Mouse (Mus musculus) thymus, postnatal 0 days (tissue): ENCODE results near the gene Emc10. TPM values are rescaled to one million over a fixed set of nuclear protein-coding genes. Genes with fewer than 3 reads are reported as not detected.

Experiments used
- DNase-seq: peaks from one replicate; pipeline ENCODE4 v3.0.0-alpha.2; 2015; ENCODE audit warnings: low spot score
- polyA plus RNA-seq: library from polyadenylated mRNA; unstranded; fragments of >200 nt; fragmentation: Nextera tagmentation; extraction: Ambion mirVana; gene quantifications from 2 replicates; pipeline ENCODE4 v1.2.1, GENCODE M21; 2015

The Emc10 gene
- polyA plus RNA-seq, 1 experiment from 2014 or later = 83.8 TPM

- DNase-seq = no peak
These were observed 30.3 kb upstream of the Emc10 start for GRCm38 (mm10) chr7:44526414-44527154.

GRCm38 (mm10) chr7:44525126-44525832 is 28.9 kb upstream of the Emc10 start:
- peak; percentile 8 for DNase-seq

DNA sequence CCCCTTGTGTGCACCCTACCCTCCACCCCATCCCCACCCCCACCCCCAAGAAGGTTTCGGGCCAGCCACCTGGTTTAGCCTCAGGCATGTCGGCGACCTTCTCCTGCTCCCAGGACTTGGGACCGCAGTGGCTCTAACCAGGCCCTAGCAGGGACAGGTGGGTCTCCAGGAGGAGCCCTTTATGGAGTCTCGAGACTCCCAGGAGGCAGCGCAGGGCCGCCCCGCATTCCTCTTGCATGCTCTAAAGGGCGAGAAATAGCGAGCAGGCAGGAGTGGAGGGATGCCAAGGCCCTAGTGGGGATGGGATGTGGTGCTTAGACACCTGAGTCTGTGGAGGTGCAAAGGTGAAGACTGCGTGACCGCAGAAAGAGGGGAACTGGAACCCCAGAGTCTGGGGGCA is 28.2 kb upstream of the Emc10 start, which contains the start of gene Mybpc2:
Gene Mybpc2 (minus strand): TSS at position 155 of the 400 bp plus-strand sequence.
- DNase-seq = no peak

- DNase-seq = no peak
These were observed 26.7 kb upstream of the Emc10 start for GRCm38 (mm10) chr7:44523056-44523455.

- peak; percentile 84 for DNase-seq
These were observed 25.4 kb upstream of the Emc10 start for GRCm38 (mm10) chr7:44521710-44522109.

DNA sequence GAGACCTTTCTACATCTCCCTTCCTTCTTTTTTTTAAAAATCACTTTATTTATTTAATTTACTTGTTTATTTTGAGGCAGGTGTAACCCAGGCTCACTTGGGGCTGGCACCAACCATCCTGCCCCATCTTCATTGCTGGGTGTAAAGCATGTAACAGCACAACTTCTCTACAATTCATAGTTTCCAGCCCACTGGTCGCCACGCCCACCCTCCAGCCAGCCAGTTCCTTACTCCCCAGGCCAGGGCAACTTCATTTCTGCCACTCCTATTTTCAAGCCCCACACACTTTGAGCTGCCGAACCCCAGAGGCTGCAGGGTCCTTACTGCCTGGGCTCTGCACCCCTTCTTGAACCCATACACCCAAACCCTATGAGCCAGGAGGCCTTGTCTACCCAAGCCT is 24.7 kb upstream of the Emc10 start:
- no peak for DNase-seq

DNA sequence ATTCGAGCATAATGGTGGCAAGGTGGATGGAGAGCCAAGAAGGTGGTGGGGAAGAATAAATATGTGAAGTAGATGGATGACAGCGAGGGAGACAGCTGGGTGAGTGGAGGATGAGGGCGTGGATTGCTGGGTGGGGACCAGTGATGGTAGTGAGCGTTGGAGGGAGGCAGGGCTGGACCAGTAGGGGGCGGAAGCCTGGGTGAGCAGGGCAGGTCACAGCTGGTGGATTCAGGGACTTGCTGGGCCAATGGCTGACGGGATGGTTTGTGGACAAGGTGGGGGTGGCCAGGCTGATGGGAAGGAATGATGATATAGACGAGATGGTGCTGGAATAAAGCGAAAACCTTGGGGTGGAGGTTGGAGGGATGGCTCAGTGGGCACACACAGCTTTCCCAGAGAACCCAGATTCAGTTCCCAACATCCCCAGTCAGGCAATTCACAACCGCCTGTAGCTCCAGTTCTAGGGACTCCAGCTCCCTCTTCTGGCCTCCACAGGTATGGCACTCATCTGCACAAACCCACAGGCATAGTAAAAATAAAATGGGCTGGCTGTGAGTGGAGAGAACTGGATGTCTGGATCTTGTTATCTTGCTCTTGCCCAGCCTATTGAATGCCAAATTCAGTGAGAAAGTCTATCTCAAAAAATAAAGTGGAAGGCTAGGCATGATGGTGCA is 23.0 kb upstream of the Emc10 start:
- no peak for DNase-seq

- DNase-seq = no peak
These were observed 11.2 kb upstream of the Emc10 start for GRCm38 (mm10) chr7:44507491-44507890.

- peak; percentile 79 for DNase-seq
These were observed 5.3 kb upstream of the Emc10 start for GRCm38 (mm10) chr7:44501563-44502115.

GRCm38 (mm10) chr7:44500046-44500445 is 3.7 kb upstream of the Emc10 start:
- DNase-seq = no peak

- DNase-seq = no peak
These were observed 2.6 kb upstream of the Emc10 start for GRCm38 (mm10) chr7:44498922-44499321.

DNA sequence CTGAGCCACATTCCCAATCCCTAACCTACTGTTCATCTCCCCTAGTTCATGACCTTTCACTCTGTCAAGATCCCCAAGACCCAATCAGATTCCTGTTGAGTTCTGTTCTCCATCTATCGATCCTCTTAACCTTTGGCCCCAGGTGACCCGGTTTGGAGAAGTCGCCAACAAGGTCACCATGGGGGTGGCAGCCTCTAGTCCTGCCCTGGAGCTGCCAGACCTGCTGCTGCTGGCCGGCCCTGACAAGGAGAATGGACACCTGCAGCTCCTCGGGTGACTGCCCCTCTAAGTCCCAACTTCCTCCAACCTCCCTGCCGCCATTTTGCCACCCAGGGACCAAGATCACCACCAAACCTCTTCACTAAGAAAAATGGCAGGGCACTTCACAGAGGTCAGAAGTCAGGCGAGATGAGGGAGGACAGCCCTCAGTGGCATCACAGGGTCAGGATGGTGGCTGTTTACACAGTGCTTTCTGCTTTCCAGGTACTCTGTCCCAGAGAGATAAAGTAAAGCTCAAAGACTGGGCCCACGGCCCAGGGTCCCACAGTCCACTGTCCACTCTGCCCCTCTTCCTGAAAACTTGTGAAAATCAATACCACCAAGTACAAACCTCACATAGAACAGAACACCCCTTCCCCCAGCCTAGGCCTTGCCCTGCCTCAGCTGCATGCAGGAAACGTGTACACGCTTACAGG is 1.2 kb upstream of the Emc10 start:
- DNase-seq = no peak

DNA sequence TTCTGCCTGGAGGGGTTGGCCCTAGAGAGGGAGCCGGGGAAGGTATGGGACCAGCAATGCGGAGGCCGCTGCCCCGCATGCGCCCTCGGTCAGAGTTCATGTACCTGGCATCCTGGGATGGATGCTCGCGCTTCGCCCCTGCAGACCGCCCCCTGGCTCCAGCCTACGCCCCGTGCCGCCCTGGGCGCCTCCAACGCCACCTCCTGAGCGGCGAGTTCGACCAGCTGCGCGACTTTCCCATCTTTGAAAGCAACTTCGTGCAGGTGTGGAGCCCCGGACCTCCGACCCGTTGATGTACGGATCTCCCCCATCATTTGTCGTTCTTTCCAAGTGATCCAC is 411 bp upstream of the Emc10 start:
- DNase-seq = no peak

DNA sequence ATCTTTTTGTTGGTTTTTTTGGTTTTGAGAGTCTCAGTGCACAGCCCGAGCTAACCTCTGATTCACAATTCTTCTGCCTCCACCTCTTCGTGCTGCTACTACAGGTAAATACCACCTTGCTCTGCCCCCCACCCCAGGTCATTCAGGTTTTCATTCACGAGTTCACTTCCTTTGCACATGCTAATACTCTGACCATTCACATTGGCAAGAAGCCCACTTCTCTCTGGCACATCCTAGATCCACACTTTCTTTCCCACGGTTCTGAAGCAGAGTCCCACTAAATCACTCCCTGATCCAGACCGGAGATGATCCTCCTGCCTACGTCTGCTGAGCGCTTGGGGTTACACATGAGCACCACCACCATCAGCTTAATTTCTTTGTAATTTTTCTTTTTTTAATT is 1.2 kb downstream of the Emc10 start:
- DNase-seq = no peak

DNA sequence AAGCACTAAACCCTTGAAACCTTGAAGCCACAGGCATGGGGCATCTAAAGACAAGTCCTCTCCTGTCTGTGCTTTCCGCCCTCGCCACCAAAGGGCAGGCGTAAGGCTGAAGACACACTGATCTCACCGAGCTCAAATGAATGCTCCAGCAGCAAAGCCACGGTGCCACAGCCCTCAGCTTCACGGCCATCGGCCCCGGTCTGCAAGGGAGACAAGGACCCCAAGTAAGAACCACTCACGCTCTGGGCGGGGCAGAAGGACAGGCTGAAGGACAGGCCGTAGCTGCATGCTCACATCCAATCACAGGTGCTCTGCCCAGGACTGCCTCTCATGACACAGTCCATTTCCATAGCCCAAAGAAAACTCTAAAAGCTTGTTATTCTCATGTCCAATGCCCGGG is 1.6 kb downstream of the Emc10 start:
- DNase-seq = no peak

GRCm38 (mm10) chr7:44492166-44492826 is 4.0 kb downstream of the Emc10 start:
- DNase-seq = no peak

GRCm38 (mm10) chr7:44491391-44491790 is 4.9 kb downstream of the Emc10 start:
- no peak for DNase-seq

DNA sequence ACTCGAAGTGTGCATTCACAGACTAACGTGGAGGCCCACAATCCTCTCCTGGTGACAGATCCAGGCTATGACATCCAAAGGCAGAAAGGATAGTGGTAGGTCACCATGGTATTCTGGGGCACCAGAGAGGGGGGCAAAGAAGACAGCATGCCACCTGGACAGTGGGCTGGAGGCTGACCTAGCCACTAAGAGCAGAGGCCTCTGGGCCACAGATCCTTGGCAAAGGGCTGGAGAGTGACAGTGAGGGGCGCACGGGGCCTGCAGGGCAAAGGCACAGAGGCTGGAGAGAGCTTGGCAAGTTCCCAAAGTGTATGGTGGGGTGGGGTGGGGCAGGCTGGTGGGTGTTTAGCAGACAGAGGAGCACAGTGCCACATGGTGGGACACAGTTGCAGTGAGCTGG is 6.0 kb downstream of the Emc10 start:
- no peak for DNase-seq

DNA sequence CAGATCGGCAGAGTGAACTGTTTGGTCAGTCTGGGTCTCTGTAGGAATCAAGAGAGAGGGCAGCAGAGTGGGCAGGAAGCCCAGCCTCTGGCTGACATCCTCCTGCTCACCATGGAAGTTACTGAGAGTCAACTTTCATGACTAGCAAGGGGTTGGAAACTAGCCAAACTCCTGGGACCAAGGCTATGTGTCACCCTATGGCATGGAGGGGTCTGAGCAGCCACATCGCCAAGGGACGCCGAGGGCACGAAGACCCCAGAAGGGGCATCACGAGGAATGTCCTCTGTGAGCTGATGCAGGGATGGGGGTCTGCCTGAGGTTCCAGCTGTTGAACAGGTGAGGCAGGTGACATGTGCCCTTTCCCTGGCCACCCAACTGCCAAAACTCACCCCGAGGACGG is 7.8 kb downstream of the Emc10 start:
- no peak for DNase-seq

GRCm38 (mm10) chr7:44487936-44488335 is 8.4 kb downstream of the Emc10 start:
- no peak for DNase-seq
